Mouse (Mus musculus) stomach, embryonic 16.5 days (tissue): ENCODE data around the gene Kcnc3. TPM values are rescaled to one million over a fixed set of nuclear protein-coding genes. Genes with fewer than 3 reads are reported as not detected.

Source experiments
- ATAC-seq: fragments of 200-750 bp; cut with Nextera tagmentation; 2 replicates; pipeline ENCODE4 v1.8.0; 2017; ENCODE audit warnings: moderate number of reproducible peaks, moderate TSS enrichment; ENCODE audit not compliant: insufficient read depth, low FRiP score
- H3K27ac ChIP-seq: fragments of 300-500 bp; sonication (generic); 2 replicates; pipeline ENCODE4 v1.5.1; 2014; ENCODE audit warnings: low read length
- H3K27me3 ChIP-seq: fragments of 300-500 bp; sonication (generic); 2 replicates; pipeline ENCODE4 v1.6.1; 2014; ENCODE audit warnings: low read length, control low read depth, mixed read lengths; ENCODE audit not compliant: control insufficient read depth, insufficient read depth
- H3K36me3 ChIP-seq: fragments of 300-500 bp; sonication (generic); 2 replicates; pipeline ENCODE4 v1.6.1; 2014; ENCODE audit warnings: low read length; ENCODE audit not compliant: control insufficient read depth, insufficient read depth
- H3K4me1 ChIP-seq: fragments of 300-500 bp; sonication (generic); 2 replicates; pipeline ENCODE4 v1.6.1; 2014; ENCODE audit warnings: low read length, control low read depth, mixed read lengths; ENCODE audit not compliant: control insufficient read depth, insufficient read depth
- H3K4me2 ChIP-seq: fragments of 300-500 bp; sonication (generic); 2 replicates; pipeline ENCODE4 v1.6.1; 2014; ENCODE audit warnings: low read depth, low read length, mixed read lengths
- H3K4me3 ChIP-seq: fragments of 300-500 bp; sonication (generic); replicated peaks from 2 replicates; pipeline ENCODE4 v1.5.1; 2014; ENCODE audit warnings: mild to moderate bottlenecking, low read length
- H3K9ac ChIP-seq: fragments of 300-500 bp; sonication (generic); 2 replicates; pipeline ENCODE4 v1.6.1; 2014; ENCODE audit warnings: low read length
- H3K9me3 ChIP-seq: fragments of 300-500 bp; sonication (generic); replicated peaks from 2 replicates; pipeline ENCODE4 v1.6.1; 2016; ENCODE audit warnings: low read length, control low read depth; ENCODE audit not compliant: control insufficient read depth
- whole genome bisulfite sequencing: fragments of 180-500 bp; shearing (Covaris S2); extraction: QIAGEN DNeasy Blood & Tissue Kit; methylation state at CpG from one replicate; pipeline ENCODE4 v1.1.7; 2014; 5-methylcytosine and 5-hydroxymethylcytosine counted together
- polyA plus RNA-seq: library from polyadenylated mRNA; unstranded; fragments of >200 nt; fragmentation: Nextera tagmentation; extraction: Ambion mirVana; gene quantifications from 2 replicates; pipeline ENCODE4 v1.2.1, GENCODE M21; 2015

The Kcnc3 gene
- polyA plus RNA-seq, 1 experiment from 2014 or later, result 0.26 TPM

DNA sequence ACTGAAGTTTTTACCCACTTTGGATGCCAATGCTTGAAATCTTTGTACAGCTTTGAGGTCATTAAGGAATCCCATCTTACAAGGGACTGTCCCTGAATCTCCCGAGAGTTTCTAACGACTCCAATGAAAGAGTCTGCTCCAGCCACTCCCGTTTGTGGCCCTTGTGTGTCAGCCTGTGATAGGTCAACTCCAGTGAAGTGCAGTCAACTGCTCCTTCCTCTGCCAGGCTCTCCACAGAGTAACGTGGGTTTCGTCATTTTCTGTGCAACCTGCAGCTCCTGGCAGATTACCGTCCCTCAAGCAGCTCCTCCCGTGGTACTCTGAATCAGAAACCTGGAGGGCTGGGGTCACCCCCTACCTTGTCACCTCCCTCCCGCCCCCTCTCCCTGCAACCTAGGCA is 27.2 kb upstream of the Kcnc3 start:
- ATAC-seq, result no peak
- Histone ChIP-seq H3K4me1 (no peaks in the 10 kb centered on the region), H3K4me2 (no peak overlapping the region), H3K27me3 (no peaks in the 10 kb centered on the region), H3K36me3 (no peaks in the 10 kb centered on the region), H3K9me3 (no peaks in the 10 kb centered on the region), H3K27ac (no peak overlapping the region), H3K9ac (no peak overlapping the region), H3K4me3 (no peak overlapping the region)
- WGBS, result 47% methylated on average over 8 of the region's 8 CpGs

DNA sequence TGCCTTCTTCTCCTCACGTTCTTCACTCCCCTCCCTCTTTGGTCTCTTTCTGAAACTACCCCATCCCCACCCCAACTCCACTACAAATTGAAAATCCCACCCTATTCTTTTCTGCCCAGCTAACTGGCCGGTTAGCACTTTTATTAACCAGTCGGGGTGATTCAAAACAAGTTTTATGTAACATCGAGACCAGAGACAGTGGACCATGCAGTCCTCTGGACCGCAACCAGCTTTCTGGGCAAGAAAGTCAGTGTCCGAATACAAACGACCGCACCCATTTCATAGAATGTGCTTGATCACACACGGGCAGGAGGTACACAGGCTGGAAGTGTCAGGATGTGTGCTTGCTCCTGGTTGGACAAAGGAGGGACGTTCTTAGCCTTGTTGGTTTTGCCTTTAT is 26.0 kb upstream of the Kcnc3 start:
- Histone ChIP-seq H3K9ac (no peak overlapping the region), H3K4me1 (no peaks in the 10 kb centered on the region), H3K27ac (no peak overlapping the region), H3K9me3 (no peaks in the 10 kb centered on the region), H3K27me3 (peaks cover 8% of the 10 kb centered on the region; the same call in 1 of the 2 replicates), H3K4me2 (no peak overlapping the region), H3K36me3 (no peaks in the 10 kb centered on the region), H3K4me3 (no peak overlapping the region)
- ATAC-seq, result no peak
- 82% methylated on average over 10 of the region's 10 CpGs for WGBS

DNA sequence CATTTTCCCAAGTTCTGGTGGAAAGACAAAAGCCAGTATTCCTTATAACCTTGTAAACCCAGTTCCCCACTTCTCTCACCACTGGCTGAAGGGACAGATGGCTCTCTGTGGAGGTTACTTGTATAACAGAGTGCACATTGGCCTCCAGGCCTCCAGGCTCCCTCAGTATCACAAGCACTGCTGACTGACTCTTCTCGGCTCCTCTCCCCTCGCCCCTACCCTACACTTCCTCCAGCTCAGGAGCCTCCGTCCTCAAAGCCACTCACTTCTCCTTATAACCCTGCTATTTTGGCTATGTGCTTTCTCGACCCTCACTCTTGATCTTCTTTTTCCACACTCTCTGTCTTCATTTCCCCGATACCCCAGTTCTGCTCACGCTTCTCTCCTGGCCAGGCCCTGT is 25.1 kb upstream of the Kcnc3 start:
- Histone ChIP-seq H3K4me1 (no peaks in the 10 kb centered on the region), H3K27ac (no peak overlapping the region), H3K9me3 (no peaks in the 10 kb centered on the region), H3K4me3 (no peak overlapping the region), H3K4me2 (no peak overlapping the region), H3K27me3 (peaks cover 8% of the 10 kb centered on the region; the same call in 1 of the 2 replicates), H3K36me3 (no peaks in the 10 kb centered on the region), H3K9ac (no peak overlapping the region)
- WGBS, result 69% methylated on average over 6 of the region's 6 CpGs
- no peak for ATAC-seq

DNA sequence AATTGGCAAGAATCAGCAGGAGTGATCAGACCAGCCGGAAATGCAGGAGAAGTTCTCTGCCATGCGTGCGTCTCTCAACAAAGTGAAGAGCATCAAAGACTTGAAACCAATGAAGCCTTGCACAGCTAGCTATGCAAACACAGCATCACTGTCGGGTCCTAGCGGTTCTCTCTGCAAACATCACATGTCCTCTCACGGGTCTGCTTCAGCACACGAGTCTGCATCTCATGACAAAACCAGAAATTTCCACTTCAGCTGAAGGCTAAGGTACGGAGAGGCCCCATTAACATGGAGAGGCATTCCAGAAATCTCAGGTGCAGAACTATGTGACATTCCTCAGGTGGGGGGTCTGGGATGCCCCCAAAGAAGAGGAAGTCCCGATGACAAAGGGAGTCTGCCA is 21.7 kb upstream of the Kcnc3 start:
- 51% methylated on average over 9 of the region's 9 CpGs for WGBS
- no peaks in the 10 kb centered on the region for H3K36me3 ChIP-seq
- no peak for ATAC-seq

DNA sequence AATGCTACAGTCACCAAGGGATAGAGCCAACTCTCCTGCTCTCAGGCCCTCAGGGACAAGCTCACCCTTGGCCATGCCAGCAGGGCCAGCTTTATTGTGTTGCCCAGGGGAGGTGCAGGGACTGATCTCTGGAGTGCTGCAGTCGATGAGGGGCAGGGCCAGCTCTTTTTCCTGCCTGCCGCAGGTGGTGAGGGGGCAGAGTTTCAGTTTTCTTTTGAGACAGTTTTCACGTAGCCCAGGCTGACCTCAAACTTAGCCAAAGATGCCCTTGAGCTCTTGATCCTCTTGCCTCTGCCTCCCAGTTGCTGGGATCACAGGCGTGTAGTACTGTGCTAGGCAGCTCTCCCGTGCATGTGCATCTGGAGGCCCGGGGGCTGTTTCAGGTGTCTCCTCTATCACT is 19.5 kb upstream of the Kcnc3 start:
- Histone ChIP-seq H3K36me3 (no peaks in the 10 kb centered on the region), H3K27ac (no peak overlapping the region), H3K4me3 (no peak overlapping the region), H3K27me3 (peaks cover 8% of the 10 kb centered on the region; the same call in 1 of the 2 replicates), H3K9me3 (no peaks in the 10 kb centered on the region), H3K9ac (no peak overlapping the region), H3K4me1 (no peaks in the 10 kb centered on the region), H3K4me2 (no peak overlapping the region)
- ATAC-seq, result no peak
- WGBS, result 80% methylated on average over 6 of the region's 6 CpGs

More for the DNA sequence above, 21.7 kb upstream of the Kcnc3 start:
- H3K4me2 ChIP-seq, result no peak overlapping the region
- H3K4me1 ChIP-seq, result no peaks in the 10 kb centered on the region
- H3K27me3 ChIP-seq, result peaks cover 8% of the 10 kb centered on the region; the same call in 1 of the 2 replicates
- H3K9ac ChIP-seq, result no peak overlapping the region
- H3K4me3 ChIP-seq, result no peak overlapping the region
- H3K27ac ChIP-seq, result no peak overlapping the region
- no peaks in the 10 kb centered on the region for H3K9me3 ChIP-seq

DNA sequence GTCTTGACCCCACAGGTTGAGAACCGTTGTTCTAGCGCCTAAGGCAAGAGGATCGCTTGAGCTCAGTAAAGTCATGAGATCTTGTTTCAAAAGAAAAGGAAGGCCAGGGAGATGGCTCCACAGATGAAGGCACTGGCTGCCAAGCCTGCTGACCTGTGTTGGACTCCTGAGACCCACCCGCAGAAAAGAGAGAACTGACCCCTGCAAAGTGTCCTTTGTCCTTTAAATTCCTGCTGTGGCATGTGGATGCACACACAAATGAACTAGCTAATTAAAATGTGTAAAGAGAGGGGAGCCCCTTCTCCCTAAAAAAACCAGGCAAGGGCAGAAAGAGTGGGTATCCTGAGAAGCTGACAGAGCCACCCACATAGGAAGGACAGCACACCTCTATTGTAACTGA is 18.7 kb upstream of the Kcnc3 start:
- no peak for ATAC-seq
- Histone ChIP-seq H3K4me2 (no peak overlapping the region), H3K27ac (no peak overlapping the region), H3K4me1 (no peaks in the 10 kb centered on the region), H3K9ac (no peak overlapping the region), H3K27me3 (peaks cover 8% of the 10 kb centered on the region; the same call in 1 of the 2 replicates), H3K36me3 (no peaks in the 10 kb centered on the region), H3K4me3 (no peak overlapping the region), H3K9me3 (no peaks in the 10 kb centered on the region)
- WGBS, result 63% methylated on average over 4 of the region's 4 CpGs

DNA sequence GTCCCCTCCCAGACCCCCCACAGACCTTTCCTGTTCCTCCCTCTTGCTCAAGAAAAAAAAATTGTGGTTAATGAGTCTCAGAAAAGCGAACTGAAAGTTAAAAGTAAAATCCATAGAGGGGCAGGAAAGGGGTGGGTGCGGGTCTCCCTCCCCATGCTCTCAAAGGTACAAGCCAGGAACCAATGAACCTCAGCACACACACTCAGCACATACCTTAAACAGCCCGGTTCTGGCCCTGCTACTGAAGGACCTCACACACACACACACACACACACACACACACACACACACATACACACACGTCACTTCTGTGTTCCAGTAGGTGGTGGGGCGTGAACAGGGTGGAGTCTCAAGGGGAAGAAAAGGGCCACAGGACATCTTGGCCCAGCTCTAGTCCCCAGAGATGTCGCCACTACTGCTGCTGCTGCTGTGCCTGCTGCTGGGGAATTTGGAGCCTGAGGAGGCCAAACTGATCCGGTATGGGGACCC is 18.2 kb upstream of the Kcnc3 start, which contains the start of gene Napsa:
Gene Napsa (plus strand): TSS at position 168 of the 489 bp plus-strand sequence.
- no peak for ATAC-seq
- H3K9ac ChIP-seq, result no peak within 1 kb of the TSS
- no peaks in the 10 kb centered on the region for H3K4me1 ChIP-seq
- peaks cover 8% of the 10 kb centered on the region; the same call in 1 of the 2 replicates for H3K27me3 ChIP-seq
- H3K4me2 ChIP-seq, result no peak within 1 kb of the TSS
- no peak within 1 kb of the TSS for H3K27ac ChIP-seq
- H3K9me3 ChIP-seq, result no peaks in the 10 kb centered on the region
- H3K36me3 ChIP-seq, result no peaks in the 10 kb centered on the region
- WGBS, result 40% methylated on average over 7 of the region's 7 CpGs
- no peak within 1 kb of the TSS for H3K4me3 ChIP-seq

DNA sequence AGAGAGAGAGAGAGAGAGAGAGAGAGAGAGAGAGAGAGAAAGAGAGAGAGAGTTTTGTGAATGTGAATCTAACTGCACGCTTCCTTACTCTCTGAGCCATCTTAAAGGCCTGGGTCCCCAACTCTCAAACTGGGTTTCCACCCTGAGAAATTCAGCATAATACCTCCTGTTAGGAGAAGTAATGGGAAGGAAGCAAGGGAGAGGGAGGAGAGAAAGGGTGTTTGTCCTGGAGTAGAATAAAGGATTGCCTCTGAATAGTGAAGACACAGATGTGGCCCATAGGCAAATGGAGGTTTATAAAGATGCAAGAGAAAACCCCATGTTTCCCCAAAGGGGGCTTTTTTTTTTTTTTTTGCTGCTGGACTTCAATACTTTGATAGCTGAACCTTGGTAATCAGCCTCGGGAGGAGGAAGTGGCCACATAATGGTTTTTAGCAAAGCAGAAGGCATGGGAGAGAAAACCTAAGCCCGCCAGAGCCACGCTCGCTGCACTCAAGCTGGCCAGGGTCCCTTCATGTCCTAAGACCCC is 17.4 kb upstream of the Kcnc3 start:
- Histone ChIP-seq H3K27me3 (peaks cover 8% of the 10 kb centered on the region; the same call in 1 of the 2 replicates), H3K36me3 (no peaks in the 10 kb centered on the region), H3K9ac (no peak overlapping the region), H3K4me2 (no peak overlapping the region), H3K9me3 (no peaks in the 10 kb centered on the region), H3K4me1 (no peaks in the 10 kb centered on the region), H3K27ac (no peak overlapping the region), H3K4me3 (no peak overlapping the region)
- no peak for ATAC-seq
- WGBS, result 74% methylated on average over 5 of the region's 5 CpGs

DNA sequence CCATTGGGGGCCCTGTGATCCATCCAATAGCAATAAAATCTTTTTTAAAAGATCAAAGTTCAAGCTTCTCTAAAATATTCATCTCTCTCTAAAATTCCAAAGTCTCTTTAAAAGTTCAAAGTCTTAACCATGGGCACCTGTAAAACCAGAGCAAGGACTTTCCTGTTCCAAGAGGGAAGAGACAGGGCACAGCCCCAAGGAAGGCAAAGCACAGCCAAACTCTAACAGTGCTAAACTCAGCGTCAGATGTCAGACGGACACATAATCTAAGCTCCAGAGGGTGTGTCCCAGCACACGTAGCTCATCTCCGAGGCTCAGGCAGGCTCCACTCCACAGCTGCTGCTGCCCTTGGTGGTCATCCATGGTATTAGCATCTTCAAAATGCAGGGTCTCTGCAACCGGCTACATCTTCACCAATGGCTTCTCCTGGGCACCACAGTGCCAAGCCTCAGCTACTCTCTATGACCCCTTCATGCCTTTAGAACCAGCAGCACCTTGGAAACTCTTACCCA is 14.1 kb upstream of the Kcnc3 start:
- Histone ChIP-seq H3K9ac (no peak overlapping the region), H3K9me3 (peaks cover 4% of the 10 kb centered on the region; the same call in 1 of the 2 replicates), H3K4me1 (no peaks in the 10 kb centered on the region), H3K4me3 (no peak overlapping the region), H3K27me3 (no peaks in the 10 kb centered on the region), H3K27ac (no peak overlapping the region), H3K36me3 (no peaks in the 10 kb centered on the region), H3K4me2 (no peak overlapping the region)
- 40% methylated on average over 5 of the region's 5 CpGs for WGBS
- no peak for ATAC-seq
